Mouse (Mus musculus) stomach, postnatal 0 days (tissue): ENCODE measurements around the gene Uox.

ENCODE experiments used
- CTCF ChIP-seq: IDR thresholded peaks from 2 replicates; pipeline ENCODE4 v1.5.1; 2016; ENCODE audit warnings: antibody characterized with exemption, low read depth, mild to moderate bottlenecking, moderate library complexity
- EP300 ChIP-seq: optimal IDR thresholded peaks from 2 replicates; pipeline ENCODE3; 2016; ENCODE audit warnings: antibody characterized with exemption

DNA sequence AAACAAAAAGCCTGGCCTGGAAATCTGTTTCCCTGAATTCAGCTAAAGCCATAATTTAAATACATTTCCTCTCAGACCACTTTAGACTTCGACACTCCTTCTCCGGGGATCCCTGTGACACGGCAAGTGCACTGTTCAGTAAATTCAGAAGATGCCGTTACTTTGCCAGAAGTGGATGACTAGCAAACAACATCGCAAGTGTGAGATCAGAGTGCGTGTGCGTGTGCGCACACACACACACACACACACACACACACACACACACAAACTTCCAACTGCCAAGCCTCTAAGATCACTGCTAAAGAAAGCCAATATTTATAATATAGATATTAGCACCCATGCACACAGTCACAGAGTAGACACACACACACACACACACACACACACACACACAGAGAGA, 111.5 kb downstream of the Uox start:
- no peak for TF ChIP-seq CTCF
- no peak for TF ChIP-seq EP300
